Mouse (Mus musculus) limb, embryonic 13.5 days (tissue): ENCODE data around the gene Trip10. TPM values are rescaled to one million over a fixed set of nuclear protein-coding genes. Genes with fewer than 3 reads are reported as not detected.

Source experiments
- ATAC-seq: fragments of 200-750 bp; cut with Nextera tagmentation; 2 replicates; pipeline ENCODE4 v1.8.0; 2017; ENCODE audit warnings: low read depth, moderate number of reproducible peaks, moderate TSS enrichment; ENCODE audit not compliant: low FRiP score
- H3K27ac ChIP-seq: fragments of 300-500 bp; sonication (generic); 2 replicates; pipeline ENCODE4 v1.5.1; 2015; ENCODE audit warnings: inconsistent platforms, mild to moderate bottlenecking, moderate library complexity
- H3K27me3 ChIP-seq: fragments of 300-500 bp; sonication (generic); 2 replicates; pipeline ENCODE4 v1.6.1; 2015; ENCODE audit warnings: mild to moderate bottlenecking, inconsistent platforms
- H3K36me3 ChIP-seq: fragments of 300-500 bp; sonication (generic); 2 replicates; pipeline ENCODE4 v1.6.1; 2015; ENCODE audit warnings: inconsistent platforms, mild to moderate bottlenecking, moderate library complexity
- H3K4me1 ChIP-seq: fragments of 300-500 bp; sonication (generic); 2 replicates; pipeline ENCODE4 v1.6.1; 2015; ENCODE audit warnings: inconsistent platforms
- H3K4me2 ChIP-seq: fragments of 300-500 bp; sonication (generic); replicated peaks from 2 replicates; pipeline ENCODE4 v1.6.1; 2015; ENCODE audit warnings: inconsistent platforms, mild to moderate bottlenecking, moderate library complexity
- H3K4me3 ChIP-seq: fragments of 300-500 bp; sonication (generic); 2 replicates; pipeline ENCODE4 v1.5.1; 2015; ENCODE audit warnings: moderate library complexity, mild to moderate bottlenecking, inconsistent platforms
- H3K9ac ChIP-seq: fragments of 300-500 bp; sonication (generic); 2 replicates; pipeline ENCODE4 v1.6.1; 2015; ENCODE audit warnings: mild to moderate bottlenecking, inconsistent platforms
- H3K9me3 ChIP-seq: fragments of 300-500 bp; sonication (generic); 2 replicates; pipeline ENCODE4 v1.6.1; 2016; ENCODE audit warnings: inconsistent platforms
- WGBS: fragments of 180-500 bp; shearing (Covaris S2); methylation state at CpG from one replicate; pipeline ENCODE4 v1.1.7; 2015; 5-methylcytosine and 5-hydroxymethylcytosine counted together
- polyA plus RNA-seq: library from polyadenylated mRNA; unstranded; fragments of >200 nt; fragmentation: Nextera tagmentation; extraction: Ambion mirVana; gene quantifications from 2 replicates; pipeline ENCODE4 v1.2.1, GENCODE M21; 2015

Gene Trip10
- 28.8 and 38.1 TPM in 2 replicates for polyA plus RNA-seq

- Histone ChIP-seq H3K27me3 (no peaks in the 10 kb centered on the region), H3K4me2 (peak within 1 kb of the TSS; percentile 98), H3K9me3 (no peaks in the 10 kb centered on the region), H3K36me3 (peaks cover 21% of the 10 kb centered on the region), H3K4me1 (peaks cover 29% of the 10 kb centered on the region), H3K4me3 (peak within 1 kb of the TSS; percentile 81), H3K9ac (peak within 1 kb of the TSS; percentile 77), H3K27ac (peak within 1 kb of the TSS; percentile 93)
- ATAC-seq, result peak; percentile 20
- WGBS, result under 1% methylated on average over 49 of the region's 52 CpGs
Measured at GRCm38 (mm10) chr17:57249186-57250181, at the start of gene Trip10. TSS of gene Trip10 (plus strand) at chr17:57249455.

GRCm38 (mm10) chr17:57201841-57202724 lies 47.2 kb upstream of the Trip10 start:
- H3K27ac ChIP-seq, result no peak overlapping the region
- H3K4me1 ChIP-seq, result no peaks in the 10 kb centered on the region
- 87% methylated on average over 9 of the region's 10 CpGs for WGBS
- no peak overlapping the region for H3K4me2 ChIP-seq
- H3K36me3 ChIP-seq, result no peaks in the 10 kb centered on the region
- no peak for ATAC-seq
- H3K9me3 ChIP-seq, result no peaks in the 10 kb centered on the region
- no peak overlapping the region for H3K4me3 ChIP-seq
- H3K9ac ChIP-seq, result no peak overlapping the region
- H3K27me3 ChIP-seq, result peaks cover 5% of the 10 kb centered on the region; the same call in 1 of the 2 replicates

GRCm38 (mm10) chr17:57207938-57208337 lies 41.3 kb upstream of the Trip10 start:
- Histone ChIP-seq H3K4me3 (no peak overlapping the region), H3K4me1 (no peaks in the 10 kb centered on the region), H3K27ac (no peak overlapping the region), H3K9me3 (no peaks in the 10 kb centered on the region), H3K36me3 (no peaks in the 10 kb centered on the region), H3K4me2 (no peak overlapping the region), H3K9ac (no peak overlapping the region), H3K27me3 (no peaks in the 10 kb centered on the region)
- ATAC-seq, result no peak
- 80% methylated on average over 3 of the region's 3 CpGs for WGBS

GRCm38 (mm10) chr17:57209330-57209729 lies 39.9 kb upstream of the Trip10 start:
- WGBS, result 81% methylated on average over 4 of the region's 4 CpGs
- Histone ChIP-seq H3K27me3 (no peaks in the 10 kb centered on the region), H3K9ac (no peak overlapping the region), H3K27ac (no peak overlapping the region), H3K9me3 (no peaks in the 10 kb centered on the region), H3K4me1 (no peaks in the 10 kb centered on the region), H3K36me3 (no peaks in the 10 kb centered on the region), H3K4me2 (no peak overlapping the region), H3K4me3 (no peak overlapping the region)
- no peak for ATAC-seq

- no peak for ATAC-seq
- H3K27me3 ChIP-seq, result peaks cover 3% of the 10 kb centered on the region; the same call in 1 of the 2 replicates
- no peak overlapping the region for H3K9ac ChIP-seq
- WGBS, result 67% methylated on average over 9 of the region's 9 CpGs
- no peaks in the 10 kb centered on the region for H3K4me1 ChIP-seq
- no peak overlapping the region for H3K27ac ChIP-seq
- H3K9me3 ChIP-seq, result no peaks in the 10 kb centered on the region
- H3K36me3 ChIP-seq, result no peaks in the 10 kb centered on the region
- no peak overlapping the region for H3K4me3 ChIP-seq
- H3K4me2 ChIP-seq, result no peak overlapping the region
Measured at GRCm38 (mm10) chr17:57211501-57211900, 37.8 kb upstream of the Trip10 start.

GRCm38 (mm10) chr17:57214676-57215387 lies 34.4 kb upstream of the Trip10 start:
- no peak overlapping the region for H3K4me3 ChIP-seq
- H3K4me2 ChIP-seq, result no peak overlapping the region
- WGBS, result 42% methylated on average over 13 of the region's 13 CpGs
- no peaks in the 10 kb centered on the region for H3K4me1 ChIP-seq
- peaks cover 6% of the 10 kb centered on the region; the same call in 1 of the 2 replicates for H3K27me3 ChIP-seq
- H3K9me3 ChIP-seq, result no peaks in the 10 kb centered on the region
- ATAC-seq, result no peak
- no peak overlapping the region for H3K9ac ChIP-seq
- no peak overlapping the region for H3K27ac ChIP-seq
- H3K36me3 ChIP-seq, result no peaks in the 10 kb centered on the region

- no peaks in the 10 kb centered on the region for H3K4me1 ChIP-seq
- ATAC-seq, result no peak
- 76% methylated on average over 12 of the region's 12 CpGs for WGBS
- H3K4me3 ChIP-seq, result no peak overlapping the region
- H3K9ac ChIP-seq, result no peak overlapping the region
- H3K27ac ChIP-seq, result no peak overlapping the region
- H3K9me3 ChIP-seq, result no peaks in the 10 kb centered on the region
- H3K27me3 ChIP-seq, result peaks cover 14% of the 10 kb centered on the region
- no peak overlapping the region for H3K4me2 ChIP-seq
- H3K36me3 ChIP-seq, result no peaks in the 10 kb centered on the region
Measured at GRCm38 (mm10) chr17:57218335-57218900, 30.8 kb upstream of the Trip10 start.

- Histone ChIP-seq H3K4me3 (no peak overlapping the region), H3K36me3 (no peaks in the 10 kb centered on the region), H3K27ac (no peak overlapping the region), H3K4me2 (no peak overlapping the region), H3K4me1 (no peaks in the 10 kb centered on the region), H3K9me3 (no peaks in the 10 kb centered on the region), H3K9ac (no peak overlapping the region), H3K27me3 (peaks cover 23% of the 10 kb centered on the region)
- ATAC-seq, result no peak
- 23% methylated on average over 11 of the region's 11 CpGs for WGBS
Measured at GRCm38 (mm10) chr17:57219167-57219883, 29.9 kb upstream of the Trip10 start.

GRCm38 (mm10) chr17:57219884-57220207 lies 29.4 kb upstream of the Trip10 start:
- Histone ChIP-seq H3K27ac (no peak overlapping the region), H3K27me3 (peaks cover 27% of the 10 kb centered on the region), H3K36me3 (no peaks in the 10 kb centered on the region), H3K4me1 (no peaks in the 10 kb centered on the region), H3K9ac (no peak overlapping the region), H3K4me2 (no peak overlapping the region), H3K4me3 (no peak overlapping the region), H3K9me3 (no peaks in the 10 kb centered on the region)
- WGBS, result 21% methylated on average over 3 of the region's 3 CpGs
- ATAC-seq, result no peak

GRCm38 (mm10) chr17:57221911-57222310 lies 27.3 kb upstream of the Trip10 start:
- H3K9me3 ChIP-seq, result no peaks in the 10 kb centered on the region
- no peak overlapping the region for H3K4me3 ChIP-seq
- 73% methylated on average over 4 of the region's 4 CpGs for WGBS
- no peak overlapping the region for H3K4me2 ChIP-seq
- ATAC-seq, result no peak
- H3K27me3 ChIP-seq, result peaks cover 44% of the 10 kb centered on the region
- H3K36me3 ChIP-seq, result no peaks in the 10 kb centered on the region
- no peak overlapping the region for H3K27ac ChIP-seq
- no peak overlapping the region for H3K9ac ChIP-seq
- no peaks in the 10 kb centered on the region for H3K4me1 ChIP-seq

GRCm38 (mm10) chr17:57223313-57223712 lies 25.9 kb upstream of the Trip10 start:
- no peak for ATAC-seq
- WGBS, result 78% methylated on average over 9 of the region's 9 CpGs
- H3K9ac ChIP-seq, result no peak overlapping the region

More at GRCm38 (mm10) chr17:57223313-57223712, 25.9 kb upstream of the Trip10 start:
- H3K27ac ChIP-seq, result no peak overlapping the region
- peaks cover 42% of the 10 kb centered on the region for H3K27me3 ChIP-seq
- H3K4me1 ChIP-seq, result no peaks in the 10 kb centered on the region
- no peaks in the 10 kb centered on the region for H3K9me3 ChIP-seq
- no peak overlapping the region for H3K4me3 ChIP-seq
- H3K36me3 ChIP-seq, result no peaks in the 10 kb centered on the region
- H3K4me2 ChIP-seq, result no peak overlapping the region
